Mouse (Mus musculus): ENCODE results near the gene Prdm11. TPM values are rescaled to one million over a fixed set of nuclear protein-coding genes. Genes with fewer than 3 reads are reported as not detected.

Gene Prdm11
- total RNA-seq, 1 experiment, result 3.7 TPM

GRCm38 (mm10) chr2:93045129-93045817, 694 bp downstream of the Prdm11 start:
- in situ Hi-C loops (cut with MboI; ENCODE audit: low sequenced_read_pairs in 2 of 2, unreplicated experiment in 2 of 2), result no loop called here
- peaks cover 0 to 7% of the 10 kb centered on the region in 2 experiments; a peak in 1 of 4 replicates for H3K4me1 ChIP-seq (ENCODE audit: control insufficient read depth in 2 of 2, insufficient read depth in 2 of 2, low read length in 2 of 2, poor library complexity in 1 of 2)
- peak overlapping the region; percentile 72 to 85 for H3K4me3 ChIP-seq (ENCODE audit: insufficient read depth in 1 of 2, low read depth in 1 of 2, low read length in 2 of 2, poor library complexity in 1 of 2, severe bottlenecking in 1 of 2)
- H3K36me3 ChIP-seq (ENCODE audit: control insufficient read depth, insufficient read depth, low read length, poor library complexity, severe bottlenecking), result no peaks in the 10 kb centered on the region
- peak overlapping the region; percentile 88 for H3K9ac ChIP-seq (ENCODE audit: insufficient read depth, low read depth, low read length, poor library complexity, severe bottlenecking)
- DNase-seq (ENCODE audit: low read depth, low spot score), result peak; percentile 71
- TF ChIP-seq ZC3H11A (IDR thresholded peaks at IDR 0.05; ENCODE audit: borderline replicate concordance, low read depth, low read length), result no peak
- no peak for TF ChIP-seq HCFC1 (IDR thresholded peaks at IDR 0.05; ENCODE audit: borderline replicate concordance, insufficient read depth, low read length)
- TF ChIP-seq MAFK (IDR thresholded peaks at IDR 0.05; ENCODE audit: insufficient read depth, low read depth, low read length), result no peak
- TF ChIP-seq CHD2 (IDR thresholded peaks at IDR 0.05; ENCODE audit: low read depth, low read length), result no peak
- no peak for TF ChIP-seq ZNF384 (IDR thresholded peaks at IDR 0.05; ENCODE audit: low read depth, low read length)
- no peak overlapping the region for H3K27ac ChIP-seq (ENCODE audit: insufficient read depth, low read depth, low read length, poor library complexity, severe bottlenecking)
- no peaks in the 10 kb centered on the region for H3K9me3 ChIP-seq (ENCODE audit: control insufficient read depth, insufficient read depth, low read depth, low read length)

DNA sequence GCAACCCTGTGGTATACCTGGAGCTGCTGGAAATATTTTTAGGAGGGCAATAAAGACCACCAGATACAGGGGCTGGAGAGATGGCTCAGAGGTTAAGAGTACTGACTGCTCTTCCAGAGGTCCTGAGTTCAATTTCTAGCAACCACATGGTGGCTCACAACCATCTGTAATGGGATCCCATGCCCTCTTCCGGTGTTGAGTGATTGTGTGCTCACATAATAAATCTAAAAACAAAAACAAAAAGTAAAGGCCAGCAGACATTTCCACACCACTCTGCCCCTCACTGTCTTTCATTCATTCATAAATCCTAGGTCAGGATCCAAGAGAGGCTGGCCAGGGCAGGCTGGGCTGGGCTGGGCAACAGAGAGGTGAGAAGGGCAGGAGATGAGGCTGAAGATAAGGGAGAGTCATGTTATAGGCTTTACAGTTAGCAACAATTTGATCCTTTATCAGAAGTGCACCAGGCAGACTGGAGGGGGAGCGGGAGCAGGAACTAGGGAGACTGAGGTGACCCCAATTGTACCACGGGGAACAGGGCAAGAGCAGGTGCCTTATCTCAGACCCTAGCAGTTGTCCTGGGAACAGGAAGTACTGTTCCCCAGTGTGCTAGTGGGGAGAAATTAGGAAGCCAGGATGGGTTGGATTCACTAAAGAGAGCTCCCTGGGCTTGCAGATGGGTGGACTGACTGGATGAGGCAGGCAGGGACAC, 2.4 kb downstream of the Prdm11 start:
- Histone ChIP-seq H3K27ac (ENCODE audit: insufficient read depth, low read depth, low read length, poor library complexity, severe bottlenecking) (no peak overlapping the region), H3K4me3 (ENCODE audit: insufficient read depth in 1 of 2, low read depth in 1 of 2, low read length in 2 of 2, poor library complexity in 1 of 2, severe bottlenecking in 1 of 2) (no peak overlapping the region), H3K9me3 (ENCODE audit: control insufficient read depth, insufficient read depth, low read depth, low read length) (no peaks in the 10 kb centered on the region), H3K9ac (ENCODE audit: insufficient read depth, low read depth, low read length, poor library complexity, severe bottlenecking) (no peak overlapping the region), H3K4me1 (ENCODE audit: control insufficient read depth in 2 of 2, insufficient read depth in 2 of 2, low read length in 2 of 2, poor library complexity in 1 of 2) (peaks cover 0 to 7% of the 10 kb centered on the region in 2 experiments; a peak in 1 of 4 replicates), H3K36me3 (ENCODE audit: control insufficient read depth, insufficient read depth, low read length, poor library complexity, severe bottlenecking) (no peaks in the 10 kb centered on the region)
- in situ Hi-C loops (cut with MboI; ENCODE audit: low sequenced_read_pairs in 2 of 2, unreplicated experiment in 2 of 2), result no loop called here
- TF ChIP-seq HCFC1 (IDR thresholded peaks at IDR 0.05; ENCODE audit: borderline replicate concordance, insufficient read depth, low read length), result no peak
- TF ChIP-seq CHD2 (IDR thresholded peaks at IDR 0.05; ENCODE audit: low read depth, low read length), result no peak
- TF ChIP-seq MAFK (IDR thresholded peaks at IDR 0.05; ENCODE audit: insufficient read depth, low read depth, low read length), result no peak
- no peak for TF ChIP-seq ZC3H11A (IDR thresholded peaks at IDR 0.05; ENCODE audit: borderline replicate concordance, low read depth, low read length)
- no peak for TF ChIP-seq ZNF384 (IDR thresholded peaks at IDR 0.05; ENCODE audit: low read depth, low read length)
- DNase-seq (ENCODE audit: low read depth, low spot score), result no peak

GRCm38 (mm10) chr2:93041470-93041869, 4.5 kb downstream of the Prdm11 start:
- in situ Hi-C loops (cut with MboI; ENCODE audit: low sequenced_read_pairs in 2 of 2, unreplicated experiment in 2 of 2), result no loop called here
- H3K4me1 ChIP-seq (ENCODE audit: control insufficient read depth in 2 of 2, insufficient read depth in 2 of 2, low read length in 2 of 2, poor library complexity in 1 of 2), result no peaks in the 10 kb centered on the region; a peak in 1 of 4 replicates
- H3K9ac ChIP-seq (ENCODE audit: insufficient read depth, low read depth, low read length, poor library complexity, severe bottlenecking), result no peak overlapping the region
- TF ChIP-seq ZC3H11A (IDR thresholded peaks at IDR 0.05; ENCODE audit: borderline replicate concordance, low read depth, low read length) (no peak), HCFC1 (IDR thresholded peaks at IDR 0.05; ENCODE audit: borderline replicate concordance, insufficient read depth, low read length) (no peak), ZNF384 (IDR thresholded peaks at IDR 0.05; ENCODE audit: low read depth, low read length) (no peak), MAFK (IDR thresholded peaks at IDR 0.05; ENCODE audit: insufficient read depth, low read depth, low read length) (no peak), CHD2 (IDR thresholded peaks at IDR 0.05; ENCODE audit: low read depth, low read length) (no peak)
- no peaks in the 10 kb centered on the region for H3K36me3 ChIP-seq (ENCODE audit: control insufficient read depth, insufficient read depth, low read length, poor library complexity, severe bottlenecking)
- H3K9me3 ChIP-seq (ENCODE audit: control insufficient read depth, insufficient read depth, low read depth, low read length), result no peaks in the 10 kb centered on the region
- H3K27ac ChIP-seq (ENCODE audit: insufficient read depth, low read depth, low read length, poor library complexity, severe bottlenecking), result no peak overlapping the region
- no peak for DNase-seq (ENCODE audit: low read depth, low spot score)
- H3K4me3 ChIP-seq (ENCODE audit: insufficient read depth in 1 of 2, low read depth in 1 of 2, low read length in 2 of 2, poor library complexity in 1 of 2, severe bottlenecking in 1 of 2), result no peak overlapping the region

DNA sequence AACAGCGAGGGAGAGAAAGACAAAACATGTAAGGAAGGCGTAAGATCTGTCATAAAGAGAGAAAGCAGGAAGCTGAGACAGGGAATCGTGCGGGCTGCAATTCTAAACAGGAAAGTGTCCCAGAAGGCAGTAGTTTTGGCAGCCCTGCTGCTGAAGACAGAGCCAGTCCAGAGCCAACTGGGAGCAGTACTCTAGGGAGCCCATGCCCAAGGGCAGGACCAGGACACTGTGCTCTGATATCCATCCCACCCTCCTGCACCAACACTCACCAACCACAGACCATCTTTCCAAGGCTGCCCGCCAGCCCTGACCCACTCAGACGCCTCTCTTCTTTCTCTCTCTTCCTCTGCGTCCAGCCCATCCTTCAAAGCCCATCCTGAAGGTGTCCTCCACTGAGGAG, 5.1 kb downstream of the Prdm11 start:
- H3K9me3 ChIP-seq (ENCODE audit: control insufficient read depth, insufficient read depth, low read depth, low read length), result no peaks in the 10 kb centered on the region
- no peak overlapping the region for H3K4me3 ChIP-seq (ENCODE audit: insufficient read depth in 1 of 2, low read depth in 1 of 2, low read length in 2 of 2, poor library complexity in 1 of 2, severe bottlenecking in 1 of 2)
- no peak for TF ChIP-seq HCFC1 (IDR thresholded peaks at IDR 0.05; ENCODE audit: borderline replicate concordance, insufficient read depth, low read length)
- no peak for TF ChIP-seq ZNF384 (IDR thresholded peaks at IDR 0.05; ENCODE audit: low read depth, low read length)
- no peak for TF ChIP-seq MAFK (IDR thresholded peaks at IDR 0.05; ENCODE audit: insufficient read depth, low read depth, low read length)
- TF ChIP-seq CHD2 (IDR thresholded peaks at IDR 0.05; ENCODE audit: low read depth, low read length), result no peak
- no peak for TF ChIP-seq ZC3H11A (IDR thresholded peaks at IDR 0.05; ENCODE audit: borderline replicate concordance, low read depth, low read length)
- DNase-seq (ENCODE audit: low read depth, low spot score), result no peak
- H3K4me1 ChIP-seq (ENCODE audit: control insufficient read depth in 2 of 2, insufficient read depth in 2 of 2, low read length in 2 of 2, poor library complexity in 1 of 2), result no peaks in the 10 kb centered on the region; a peak in 1 of 4 replicates
- H3K9ac ChIP-seq (ENCODE audit: insufficient read depth, low read depth, low read length, poor library complexity, severe bottlenecking), result no peak overlapping the region
- in situ Hi-C loops (cut with MboI; ENCODE audit: low sequenced_read_pairs in 2 of 2, unreplicated experiment in 2 of 2), result no loop called here
- no peak overlapping the region for H3K27ac ChIP-seq (ENCODE audit: insufficient read depth, low read depth, low read length, poor library complexity, severe bottlenecking)
- no peaks in the 10 kb centered on the region for H3K36me3 ChIP-seq (ENCODE audit: control insufficient read depth, insufficient read depth, low read length, poor library complexity, severe bottlenecking)

Measured in ES-E14 (cell line).